Mouse (Mus musculus): ENCODE results near the gene Washc4.

GRCm38 (mm10) chr10:83513736-83514135, 29.8 kb upstream of the Washc4 start:
- TF ChIP-seq CTCF (IDR thresholded peaks at IDR 0.05; ENCODE audit: insufficient read depth, low read length): no peak
- no peak for TF ChIP-seq POLR2A (IDR thresholded peaks at IDR 0.05; ENCODE audit: borderline replicate concordance, extremely low read depth, low read depth, low read length)

Data from lung, adult 2 months (tissue).